Mouse (Mus musculus) lung, postnatal 10 days (tissue): ENCODE measurements around the gene Nktr.
A peak's percentile ranks its signal among the peaks of the same experiment; 100 is the strongest.

Experiments
- DNase-seq: peaks from one replicate; pipeline ENCODE4 v3.0.0; 2021

Gene Nktr

GRCm38 (mm10) chr9:121708506-121709486 is 10.2 kb upstream of the Nktr start:
- DNase-seq = no peak

- peak; percentile 99 for DNase-seq
These were observed 8.9 kb upstream of the Nktr start, which contains the start of gene Ss18l2 for GRCm38 (mm10) chr9:121709898-121710583. TSS of gene Ss18l2 (plus strand) at chr9:121710329.

- DNase-seq = peak; percentile 53
These were observed 8.4 kb upstream of the Nktr start for GRCm38 (mm10) chr9:121710584-121710975.

GRCm38 (mm10) chr9:121717048-121717447 is 1.9 kb upstream of the Nktr start:
- no peak for DNase-seq

GRCm38 (mm10) chr9:121718070-121718705 is 781 bp upstream of the Nktr start:
- DNase-seq = no peak

GRCm38 (mm10) chr9:121719347-121720331 is 670 bp downstream of the Nktr start:
- DNase-seq = peak; percentile 64

GRCm38 (mm10) chr9:121740490-121740889 is 21.5 kb downstream of the Nktr start:
- DNase-seq = no peak

GRCm38 (mm10) chr9:121741168-121741567 is 22.2 kb downstream of the Nktr start:
- DNase-seq = no peak

GRCm38 (mm10) chr9:121744051-121744450 is 25.1 kb downstream of the Nktr start:
- DNase-seq = no peak

GRCm38 (mm10) chr9:121752774-121753173 is 33.8 kb downstream of the Nktr start:
- no peak for DNase-seq

- no peak for DNase-seq
These were observed 35.7 kb downstream of the Nktr start for GRCm38 (mm10) chr9:121754624-121755023.

GRCm38 (mm10) chr9:121756785-121757184 is 37.8 kb downstream of the Nktr start:
- DNase-seq = no peak

- no peak for DNase-seq
These were observed 38.5 kb downstream of the Nktr start for GRCm38 (mm10) chr9:121757432-121757831.

- DNase-seq = no peak
These were observed 39.2 kb downstream of the Nktr start for GRCm38 (mm10) chr9:121757835-121758814.

- DNase-seq = peak; percentile 77
These were observed 40.4 kb downstream of the Nktr start, which contains the start of gene Zfp651 for GRCm38 (mm10) chr9:121759091-121760081. TSS of gene Zfp651 (plus strand) at chr9:121759330.

- peak; percentile 92 for DNase-seq
These were observed 41.5 kb downstream of the Nktr start for GRCm38 (mm10) chr9:121760271-121761090.

GRCm38 (mm10) chr9:121761091-121761665 is 42.2 kb downstream of the Nktr start:
- DNase-seq = no peak

- no peak for DNase-seq
These were observed 42.8 kb downstream of the Nktr start for GRCm38 (mm10) chr9:121761787-121762186.
